Mouse (Mus musculus) stomach, embryonic 14.5 days (tissue): Measurements from ENCODE around the gene Oxt. TPM values are rescaled to one million over a fixed set of nuclear protein-coding genes. Genes with fewer than 3 reads are reported as not detected.

ENCODE experiments used
- ATAC-seq: fragments of 200-750 bp; cut with Nextera tagmentation; 2 replicates; pipeline ENCODE4 v1.8.0; 2017; ENCODE audit warnings: low read depth, moderate TSS enrichment; ENCODE audit not compliant: insufficient number of reproducible peaks, insufficient read depth, low FRiP score
- H3K27ac ChIP-seq: fragments of 300-500 bp; sonication (generic); 2 replicates; pipeline ENCODE4 v1.5.1; 2014; ENCODE audit warnings: mild to moderate bottlenecking, low read length, moderate library complexity, mixed read lengths
- H3K27me3 ChIP-seq: fragments of 300-500 bp; sonication (generic); 2 replicates; pipeline ENCODE4 v1.6.1; 2014; ENCODE audit warnings: low read length, control low read depth, mixed read lengths; ENCODE audit not compliant: control insufficient read depth, insufficient read depth
- H3K36me3 ChIP-seq: fragments of 300-500 bp; sonication (generic); 2 replicates; pipeline ENCODE4 v1.6.1; 2014; ENCODE audit warnings: mild to moderate bottlenecking, control low read depth, low read length, moderate library complexity, mixed read lengths; ENCODE audit not compliant: control insufficient read depth, insufficient read depth
- H3K4me1 ChIP-seq: fragments of 300-500 bp; sonication (generic); 2 replicates; pipeline ENCODE4 v1.6.1; 2014; ENCODE audit warnings: low read length, control low read depth, mixed read lengths; ENCODE audit not compliant: control insufficient read depth, insufficient read depth
- H3K4me2 ChIP-seq: fragments of 300-500 bp; sonication (generic); replicated peaks from 2 replicates; pipeline ENCODE4 v1.6.1; 2014; ENCODE audit warnings: low read depth, low read length, control low read depth
- H3K4me3 ChIP-seq: fragments of 300-500 bp; sonication (generic); 2 replicates; pipeline ENCODE4 v1.5.1; 2014; ENCODE audit warnings: low read depth, low read length, control low read depth
- H3K9ac ChIP-seq: fragments of 300-500 bp; sonication (generic); replicated peaks from 2 replicates; pipeline ENCODE4 v1.6.1; 2014; ENCODE audit warnings: low read depth, mild to moderate bottlenecking, control low read depth, low read length, moderate library complexity, mixed read lengths
- H3K9me3 ChIP-seq: fragments of 300-500 bp; sonication (generic); 2 replicates; pipeline ENCODE4 v1.6.1; 2016; ENCODE audit warnings: low read depth, low read length, control low read depth; ENCODE audit not compliant: control insufficient read depth
- WGBS: fragments of 180-500 bp; shearing (Covaris S2); extraction: QIAGEN DNeasy Blood & Tissue Kit; methylation state at CpG from one replicate; pipeline ENCODE4 v1.1.7; 2014; 5-methylcytosine and 5-hydroxymethylcytosine counted together
- polyA plus RNA-seq: library from polyadenylated mRNA; unstranded; fragments of >200 nt; fragmentation: Nextera tagmentation; extraction: Ambion mirVana; gene quantifications from 2 replicates; pipeline ENCODE4 v1.2.1, GENCODE M21; 2014

The Oxt gene
- not detected in 2 replicates for polyA plus RNA-seq

DNA sequence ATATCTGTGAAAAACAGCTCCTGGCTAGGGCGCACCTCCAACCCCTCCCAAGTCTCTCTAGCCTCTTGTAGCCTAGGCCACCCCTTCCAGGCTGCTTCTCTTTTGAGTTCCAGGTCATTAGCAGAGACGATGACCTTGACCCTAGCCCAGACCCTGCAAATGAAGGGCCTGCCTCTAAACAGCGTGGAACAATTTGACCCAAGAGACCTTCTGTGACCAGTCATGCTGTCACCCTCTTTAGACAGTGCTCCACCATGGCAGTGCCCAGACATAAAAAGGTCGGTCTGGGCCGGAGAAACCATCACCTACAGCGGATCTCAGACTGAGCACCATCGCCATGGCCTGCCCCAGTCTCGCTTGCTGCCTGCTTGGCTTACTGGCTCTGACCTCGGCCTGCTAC, at the start of gene Oxt:
TSS of gene Oxt (plus strand) at position 301 of the 400 bp plus-strand sequence.
- H3K4me3 ChIP-seq, result peak within 1 kb of the TSS; percentile 18
- peak within 1 kb of the TSS; percentile 39 for H3K4me2 ChIP-seq
- no peak for ATAC-seq
- no peaks in the 10 kb centered on the region for H3K9me3 ChIP-seq
- H3K27ac ChIP-seq, result no peak within 1 kb of the TSS
- H3K9ac ChIP-seq, result 0 out of 2 replicates have a peak within 1 kb of the TSS, but pooled peaks have one; percentile 10
- H3K36me3 ChIP-seq, result no peaks in the 10 kb centered on the region
- peaks cover 15% of the 10 kb centered on the region; the same call in 1 of the 2 replicates for H3K4me1 ChIP-seq
- WGBS, result 51% methylated on average over 9 of the region's 9 CpGs
- H3K27me3 ChIP-seq, result peaks cover 45% of the 10 kb centered on the region

DNA sequence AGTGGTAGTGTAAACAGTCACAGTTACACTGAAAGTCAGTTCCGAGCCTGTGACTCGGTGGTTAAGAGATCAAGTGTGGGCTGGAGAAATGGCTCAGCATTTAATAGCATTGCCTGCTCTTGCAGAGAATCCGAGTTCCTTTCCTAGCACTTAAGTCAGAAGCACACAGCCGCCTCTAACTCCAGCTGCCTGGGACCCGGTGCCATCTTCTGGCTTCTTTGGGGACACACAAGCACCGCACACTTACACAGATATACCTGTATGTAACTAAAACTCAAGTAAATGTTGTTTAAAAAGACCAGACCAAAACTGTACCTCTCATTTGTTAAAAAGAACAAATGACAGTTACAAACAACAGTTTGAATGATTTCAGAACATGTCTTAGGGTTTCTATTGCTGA, 47.5 kb upstream of the Oxt start:
- H3K27ac ChIP-seq, result no peak overlapping the region
- no peaks in the 10 kb centered on the region for H3K9me3 ChIP-seq
- no peak overlapping the region for H3K4me3 ChIP-seq
- H3K27me3 ChIP-seq, result no peaks in the 10 kb centered on the region
- no peak overlapping the region for H3K9ac ChIP-seq
- peaks cover 18% of the 10 kb centered on the region for H3K36me3 ChIP-seq
- 84% methylated on average over 6 of the region's 6 CpGs for WGBS
- no peak overlapping the region for H3K4me2 ChIP-seq
- no peaks in the 10 kb centered on the region for H3K4me1 ChIP-seq
- ATAC-seq, result no peak

DNA sequence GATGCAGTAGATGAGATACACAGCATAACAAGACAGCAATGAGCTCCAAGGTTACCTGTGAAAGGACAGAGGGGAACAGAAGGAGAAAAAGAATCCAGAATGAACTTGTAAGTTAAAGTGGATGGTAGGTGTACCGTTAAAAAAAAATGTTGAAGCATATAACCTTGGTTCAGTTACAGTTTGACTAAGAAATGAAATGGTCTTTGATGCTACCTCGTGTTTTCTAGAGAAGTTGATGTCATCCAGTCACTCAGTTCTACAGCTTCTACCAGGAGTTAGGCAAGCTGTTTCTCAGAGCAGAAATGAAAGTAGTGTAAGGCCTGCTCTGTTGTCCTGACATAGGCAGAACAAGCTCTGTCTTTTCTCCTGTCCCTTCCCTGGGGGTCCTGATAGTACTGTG, 46.7 kb upstream of the Oxt start:
- whole genome bisulfite sequencing, result 87% methylated on average over 2 of the region's 2 CpGs
- H3K4me3 ChIP-seq, result no peak overlapping the region
- H3K36me3 ChIP-seq, result peaks cover 23% of the 10 kb centered on the region
- H3K9ac ChIP-seq, result no peak overlapping the region
- no peaks in the 10 kb centered on the region for H3K4me1 ChIP-seq
- ATAC-seq, result no peak
- no peaks in the 10 kb centered on the region for H3K27me3 ChIP-seq
- H3K4me2 ChIP-seq, result no peak overlapping the region
- no peaks in the 10 kb centered on the region for H3K9me3 ChIP-seq
- H3K27ac ChIP-seq, result no peak overlapping the region

DNA sequence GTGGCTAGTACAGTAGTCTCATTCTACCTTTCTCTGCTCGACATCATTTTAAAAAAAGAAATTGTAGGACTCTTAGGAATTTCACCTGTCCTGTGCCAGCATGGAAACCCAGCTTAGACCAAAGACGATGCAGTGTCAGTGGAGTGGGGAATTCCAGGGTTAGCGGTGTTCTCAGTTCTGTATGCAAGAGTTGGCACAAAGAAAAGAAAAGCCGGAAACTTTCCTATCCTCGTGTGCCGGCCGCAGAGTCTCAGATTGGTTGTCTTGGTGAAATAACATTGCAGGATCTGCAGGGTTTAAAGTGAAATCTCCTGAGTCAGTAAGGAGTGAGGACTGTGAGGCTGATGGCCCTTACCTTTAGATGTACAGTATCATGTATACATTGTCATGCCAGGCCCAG, 46.0 kb upstream of the Oxt start:
- no peak overlapping the region for H3K4me2 ChIP-seq
- no peaks in the 10 kb centered on the region for H3K9me3 ChIP-seq
- H3K4me1 ChIP-seq, result no peaks in the 10 kb centered on the region
- no peak overlapping the region for H3K4me3 ChIP-seq
- H3K9ac ChIP-seq, result no peak overlapping the region
- ATAC-seq, result no peak
- H3K27ac ChIP-seq, result no peak overlapping the region
- no peaks in the 10 kb centered on the region for H3K27me3 ChIP-seq
- peaks cover 29% of the 10 kb centered on the region for H3K36me3 ChIP-seq
- 92% methylated on average over 7 of the region's 7 CpGs for WGBS

DNA sequence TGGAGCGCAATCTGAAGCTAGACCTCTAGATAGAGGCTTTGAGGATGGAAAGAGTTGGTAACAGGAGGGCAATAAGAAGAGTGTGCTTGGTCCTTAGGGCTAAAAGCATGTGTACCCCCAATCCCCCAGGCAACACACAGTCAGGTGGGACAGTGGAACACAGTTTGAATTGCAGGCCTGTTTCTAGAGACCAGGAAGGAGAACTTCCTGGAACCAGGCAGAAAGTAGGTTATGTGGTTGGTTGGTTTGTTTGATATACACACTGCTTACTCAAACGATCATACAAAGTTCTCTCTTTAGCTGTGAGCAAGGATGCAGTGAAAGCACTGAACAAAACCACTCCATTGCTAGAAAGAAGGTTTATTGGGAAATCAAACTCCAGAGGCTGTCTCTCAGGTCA, 43.8 kb upstream of the Oxt start:
- ATAC-seq, result no peak
- Histone ChIP-seq H3K27me3 (no peaks in the 10 kb centered on the region), H3K27ac (no peak overlapping the region), H3K4me1 (no peaks in the 10 kb centered on the region), H3K36me3 (peaks cover 23% of the 10 kb centered on the region; the same call in 1 of the 2 replicates), H3K9me3 (no peaks in the 10 kb centered on the region), H3K4me2 (no peak overlapping the region), H3K9ac (no peak overlapping the region), H3K4me3 (no peak overlapping the region)
- 75% methylated on average over 2 of the region's 2 CpGs for WGBS

DNA sequence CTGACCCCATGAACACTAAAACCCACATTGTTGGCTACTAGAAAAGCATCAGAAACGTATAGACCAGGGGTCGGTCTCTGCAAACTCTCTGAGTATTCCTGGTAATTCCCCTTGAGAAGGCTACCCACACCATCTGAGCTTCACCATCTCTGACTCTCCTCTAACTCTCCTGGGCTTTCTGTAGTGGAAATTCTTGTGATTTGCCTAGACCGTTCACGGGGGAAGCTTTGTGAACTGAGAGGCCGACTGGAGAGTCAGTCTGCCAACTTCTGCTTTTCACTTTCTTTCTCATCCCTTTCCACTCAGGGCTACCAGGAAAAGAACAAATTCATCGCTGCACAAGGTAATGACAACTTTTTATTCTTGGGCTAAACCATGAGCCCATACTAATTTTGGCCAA, 41.0 kb upstream of the Oxt start:
- no peak overlapping the region for H3K4me2 ChIP-seq
- H3K4me1 ChIP-seq, result no peaks in the 10 kb centered on the region
- no peak overlapping the region for H3K9ac ChIP-seq
- H3K9me3 ChIP-seq, result no peaks in the 10 kb centered on the region
- H3K27me3 ChIP-seq, result no peaks in the 10 kb centered on the region
- no peak overlapping the region for H3K27ac ChIP-seq
- H3K4me3 ChIP-seq, result no peak overlapping the region
- WGBS, result 91% methylated on average over 6 of the region's 6 CpGs
- H3K36me3 ChIP-seq, result peaks cover 39% of the 10 kb centered on the region
- ATAC-seq, result no peak

DNA sequence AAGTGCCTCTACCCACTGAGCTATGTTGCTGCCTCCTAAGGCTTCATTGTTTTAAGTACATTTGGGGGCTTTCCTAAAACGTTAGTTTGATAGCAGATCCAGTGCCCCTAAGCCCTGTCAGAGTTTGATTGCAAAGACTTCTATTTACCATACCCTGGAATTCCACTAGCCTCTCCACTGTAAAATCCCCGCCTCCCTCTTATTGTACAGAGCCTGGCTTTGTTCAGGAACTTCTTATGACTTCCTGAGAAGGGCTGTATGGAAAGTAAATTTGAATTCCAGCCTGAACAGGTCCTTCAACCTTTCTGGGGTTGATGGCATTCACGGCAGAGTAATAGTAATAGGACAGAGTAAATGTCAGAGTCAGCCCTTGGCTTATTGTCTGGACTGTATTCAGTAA, 39.1 kb upstream of the Oxt start:
- WGBS, result 73% methylated on average over 3 of the region's 3 CpGs
- Histone ChIP-seq H3K4me3 (no peak overlapping the region), H3K36me3 (peaks cover 43% of the 10 kb centered on the region), H3K27me3 (no peaks in the 10 kb centered on the region), H3K9me3 (no peaks in the 10 kb centered on the region), H3K4me1 (no peaks in the 10 kb centered on the region), H3K27ac (no peak overlapping the region), H3K9ac (no peak overlapping the region), H3K4me2 (no peak overlapping the region)
- ATAC-seq, result no peak

DNA sequence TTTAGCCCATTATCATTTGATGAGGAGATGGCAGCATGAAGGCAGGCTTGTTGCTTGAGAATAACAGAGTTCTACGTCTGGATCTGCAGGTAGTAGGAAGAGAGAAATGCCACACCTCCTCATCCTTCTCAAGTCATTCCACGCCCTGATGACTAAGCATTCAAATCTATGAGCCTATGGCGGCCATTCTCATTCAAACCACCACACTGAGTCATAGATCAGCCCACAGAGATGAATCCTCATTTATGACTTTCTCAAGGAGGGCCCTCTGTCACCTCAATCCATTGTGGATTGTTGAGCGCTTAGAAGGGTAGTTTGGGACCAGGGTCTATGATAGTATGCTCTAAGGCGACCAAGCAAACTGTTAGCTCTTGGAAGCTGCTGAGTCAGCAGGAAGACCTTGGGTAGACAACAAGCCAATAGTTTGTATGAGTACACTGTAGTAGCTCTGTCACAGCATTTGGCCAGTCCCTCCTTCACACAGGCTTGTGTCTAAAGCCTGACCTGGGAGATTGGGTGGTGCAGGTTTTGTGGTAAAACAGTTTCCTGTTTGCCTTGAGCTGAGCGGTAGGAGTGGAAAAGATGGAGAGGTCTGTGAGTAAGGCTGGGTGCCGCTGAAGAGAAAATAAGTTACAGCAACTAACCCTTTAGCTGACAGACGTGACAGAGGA, 37.0 kb upstream of the Oxt start:
- no peak overlapping the region for H3K4me3 ChIP-seq
- H3K27me3 ChIP-seq, result no peaks in the 10 kb centered on the region
- WGBS, result 91% methylated on average over 8 of the region's 8 CpGs
- H3K27ac ChIP-seq, result no peak overlapping the region
- no peaks in the 10 kb centered on the region for H3K9me3 ChIP-seq
- no peak overlapping the region for H3K9ac ChIP-seq
- H3K4me2 ChIP-seq, result no peak overlapping the region
- peaks cover 49% of the 10 kb centered on the region for H3K36me3 ChIP-seq
- H3K4me1 ChIP-seq, result no peaks in the 10 kb centered on the region
- no peak for ATAC-seq

DNA sequence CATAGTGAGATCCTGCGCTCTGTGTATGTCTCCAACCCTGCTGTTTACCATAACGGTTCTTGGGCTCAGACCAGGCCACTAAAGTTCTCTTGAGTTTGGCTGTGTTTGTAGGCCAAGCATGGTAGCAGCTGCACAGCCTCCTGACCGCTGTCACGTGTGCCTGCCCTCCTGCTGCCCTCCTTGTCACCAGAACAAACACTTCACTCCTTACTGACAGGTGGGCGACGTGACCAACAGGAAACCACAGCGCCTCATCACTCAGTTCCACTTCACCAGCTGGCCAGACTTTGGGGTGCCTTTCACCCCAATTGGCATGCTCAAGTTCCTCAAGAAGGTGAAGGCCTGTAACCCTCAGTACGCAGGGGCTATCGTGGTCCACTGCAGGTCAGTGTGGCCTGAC, 35.7 kb upstream of the Oxt start:
- H3K4me3 ChIP-seq, result no peak overlapping the region
- H3K27me3 ChIP-seq, result no peaks in the 10 kb centered on the region
- ATAC-seq, result no peak
- H3K9me3 ChIP-seq, result no peaks in the 10 kb centered on the region
- WGBS, result 82% methylated on average over 9 of the region's 9 CpGs
- no peaks in the 10 kb centered on the region for H3K4me1 ChIP-seq
- H3K4me2 ChIP-seq, result no peak overlapping the region
- H3K36me3 ChIP-seq, result peaks cover 56% of the 10 kb centered on the region
- no peak overlapping the region for H3K9ac ChIP-seq
- H3K27ac ChIP-seq, result no peak overlapping the region
